Mouse (Mus musculus): ENCODE measurements around the gene Tubd1. TPM values are rescaled to one million over a fixed set of nuclear protein-coding genes. Genes with fewer than 3 reads are reported as not detected.
A peak's percentile ranks its signal among the peaks of the same experiment; 100 is the strongest.

Tubd1 gene
- polyA plus RNA-seq (2012; rRNA removed) (7.1 and 7.6 TPM in 2 replicates), polyA plus RNA-seq (2014; fragmentation: Nextera tagmentation; extraction: Ambion mirVana) (10.1 and 10.5 TPM in 2 replicates)

DNA sequence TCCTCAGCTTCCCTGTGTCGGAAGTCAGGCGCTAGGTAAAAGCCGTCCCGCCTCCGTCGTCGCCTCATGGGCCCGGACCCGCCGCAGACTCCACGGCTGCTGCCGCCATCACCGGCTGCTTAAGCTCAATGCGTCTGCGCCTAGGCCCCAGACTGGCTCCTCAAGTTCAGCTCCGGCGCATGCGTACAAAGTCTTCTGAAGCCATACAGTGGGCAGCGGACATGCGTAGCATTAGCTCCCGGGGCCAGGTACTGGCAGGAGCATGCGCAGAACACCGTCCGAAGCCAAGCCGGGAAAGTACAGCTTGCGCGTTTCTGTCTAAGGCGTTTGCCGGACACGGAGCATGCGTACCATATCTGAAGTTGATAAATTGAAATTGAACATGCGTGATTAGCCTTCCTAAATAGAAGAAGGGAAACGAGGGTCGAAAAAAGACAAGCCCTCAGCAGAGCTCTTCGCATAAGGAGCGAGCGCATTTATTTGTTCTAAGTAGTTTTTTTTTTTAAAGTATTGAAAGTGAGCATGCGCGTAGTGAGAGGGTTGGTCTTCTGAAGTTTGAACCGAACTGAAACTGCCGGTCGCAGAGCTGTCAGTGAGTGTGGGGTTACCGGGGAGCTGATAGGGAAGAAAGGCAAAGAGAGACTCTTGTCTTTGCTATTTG is at the start of gene Tubd1, which contains the start of gene Rps6kb1:
Gene Tubd1, plus strand, starts transcription at position 353 of the 661 bp plus-strand sequence.
Gene Rps6kb1, minus strand, starts transcription at position 167 of the 661 bp plus-strand sequence.
- Histone ChIP-seq H3K4me3 (replicated peaks; ENCODE audit: low read length) (peak within 1 kb of the TSS; percentile 94), H3K9me3 (ENCODE audit: control insufficient read depth, low read length) (no peaks in the 10 kb centered on the region), H3K9ac (ENCODE audit: low read depth, low read length, severe bottlenecking) (peak within 1 kb of the TSS; percentile 95), H3K36me3 (ENCODE audit: control insufficient read depth, insufficient read depth, low read length) (peaks cover 6% of the 10 kb centered on the region; the same call in 1 of the 2 replicates), H3K4me1 (ENCODE audit: control insufficient read depth, insufficient read depth, low read length) (peaks cover 6% of the 10 kb centered on the region), H3K4me2 (replicated peaks; ENCODE audit: low read depth, low read length, severe bottlenecking) (peak within 1 kb of the TSS; percentile 73), H3K27ac (replicated peaks; ENCODE audit: low read depth, low read length) (peak within 1 kb of the TSS; percentile 88), H3K27me3 (ENCODE audit: control insufficient read depth, insufficient read depth, low read length) (no peaks in the 10 kb centered on the region)
- DNase-seq (ENCODE audit: low spot score) (peak; percentile 99), ATAC-seq (ENCODE audit: low FRiP score, low read depth) (peak; percentile 97)
- peak; percentile 98 for TF ChIP-seq POLR2A (IDR thresholded peaks at IDR 0.05; ENCODE audit: borderline replicate concordance, extremely low read depth, insufficient read depth, insufficient read length)
- under 1% methylated on average over 43 of the region's 43 CpGs for WGBS

DNA sequence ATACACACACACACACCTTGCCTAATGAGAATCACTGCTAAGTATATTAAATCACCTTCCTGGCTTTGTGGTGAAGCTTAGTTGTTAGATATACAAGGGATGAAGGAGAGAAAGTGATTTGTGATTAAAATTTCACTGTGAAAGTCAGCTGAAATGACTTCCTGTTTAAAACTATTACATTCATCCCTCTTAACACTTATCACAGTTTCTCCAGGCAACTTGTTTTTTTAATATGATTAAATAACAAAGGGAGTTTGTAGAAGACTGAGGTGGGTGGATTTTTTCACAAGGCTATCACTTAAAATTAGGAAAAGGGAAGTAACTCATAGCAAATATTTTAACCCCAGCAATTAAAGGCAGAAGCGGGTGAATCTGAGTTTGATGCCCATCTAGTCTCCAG is 47.4 kb upstream of the Tubd1 start:
- TF ChIP-seq POLR2A (IDR thresholded peaks at IDR 0.05; ENCODE audit: borderline replicate concordance, extremely low read depth, insufficient read depth, insufficient read length) = no peak
- Histone ChIP-seq H3K9ac (ENCODE audit: low read depth, low read length, severe bottlenecking) (no peak overlapping the region), H3K4me3 (replicated peaks; ENCODE audit: low read length) (no peak overlapping the region), H3K27ac (replicated peaks; ENCODE audit: low read depth, low read length) (no peak overlapping the region), H3K4me1 (ENCODE audit: control insufficient read depth, insufficient read depth, low read length) (no peaks in the 10 kb centered on the region), H3K4me2 (replicated peaks; ENCODE audit: low read depth, low read length, severe bottlenecking) (no peak overlapping the region), H3K36me3 (ENCODE audit: control insufficient read depth, insufficient read depth, low read length) (peaks cover 55% of the 10 kb centered on the region), H3K27me3 (ENCODE audit: control insufficient read depth, insufficient read depth, low read length) (no peaks in the 10 kb centered on the region), H3K9me3 (ENCODE audit: control insufficient read depth, low read length) (no peaks in the 10 kb centered on the region)
- ATAC-seq (ENCODE audit: low FRiP score, low read depth) (no peak), DNase-seq (ENCODE audit: low spot score) (no peak)
- WGBS = 91% methylated on average over 1 of the region's 1 CpGs

DNA sequence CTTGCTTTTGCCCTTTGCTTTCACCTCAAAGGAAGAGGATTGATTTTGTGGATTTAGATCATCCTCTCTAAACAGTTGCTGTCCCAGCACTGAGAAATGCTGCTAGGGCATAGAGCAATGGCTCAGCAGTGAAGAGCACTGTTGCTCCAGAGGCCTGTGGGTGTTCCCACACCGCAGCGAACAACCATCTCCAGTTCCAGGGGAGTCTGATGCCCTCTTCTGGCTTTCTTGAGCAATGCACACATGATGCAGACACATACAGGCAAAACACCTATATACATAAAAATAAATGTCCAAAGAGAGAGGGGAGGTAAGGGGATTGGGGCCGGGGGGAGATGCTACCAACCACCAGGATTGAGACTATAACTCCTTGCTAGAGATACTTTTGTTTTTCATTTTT is 46.9 kb upstream of the Tubd1 start:
- TF ChIP-seq POLR2A (IDR thresholded peaks at IDR 0.05; ENCODE audit: borderline replicate concordance, extremely low read depth, insufficient read depth, insufficient read length) = no peak
- no peak for ATAC-seq (ENCODE audit: low FRiP score, low read depth)
- no peak for DNase-seq (ENCODE audit: low spot score)
- Histone ChIP-seq H3K27ac (replicated peaks; ENCODE audit: low read depth, low read length) (no peak overlapping the region), H3K27me3 (ENCODE audit: control insufficient read depth, insufficient read depth, low read length) (no peaks in the 10 kb centered on the region), H3K36me3 (ENCODE audit: control insufficient read depth, insufficient read depth, low read length) (peaks cover 55% of the 10 kb centered on the region), H3K9me3 (ENCODE audit: control insufficient read depth, low read length) (no peaks in the 10 kb centered on the region), H3K4me2 (replicated peaks; ENCODE audit: low read depth, low read length, severe bottlenecking) (no peak overlapping the region), H3K4me3 (replicated peaks; ENCODE audit: low read length) (no peak overlapping the region), H3K4me1 (ENCODE audit: control insufficient read depth, insufficient read depth, low read length) (no peaks in the 10 kb centered on the region), H3K9ac (ENCODE audit: low read depth, low read length, severe bottlenecking) (no peak overlapping the region)
- WGBS = 74% methylated on average over 3 of the region's 3 CpGs

DNA sequence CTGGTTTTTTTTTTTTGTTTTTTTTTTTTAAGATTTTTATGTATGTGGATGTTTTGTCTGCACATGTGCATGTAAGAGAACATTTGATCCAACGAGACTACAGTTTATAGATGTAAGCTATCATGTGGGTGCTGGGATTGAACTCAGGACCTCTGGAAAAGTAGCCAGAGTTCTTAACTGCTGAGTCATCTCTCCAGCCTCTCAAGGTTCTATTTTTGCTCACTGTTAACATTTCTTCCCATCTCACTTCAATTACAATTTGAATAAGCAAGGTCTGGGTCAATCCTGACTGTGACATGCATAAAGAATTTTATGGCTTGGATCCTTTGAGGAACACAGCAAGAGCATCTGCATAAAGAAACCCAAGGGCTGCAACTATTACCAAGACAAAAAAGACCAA is 44.0 kb upstream of the Tubd1 start:
- H3K36me3 ChIP-seq (ENCODE audit: control insufficient read depth, insufficient read depth, low read length) = peaks cover 58% of the 10 kb centered on the region
- H3K27me3 ChIP-seq (ENCODE audit: control insufficient read depth, insufficient read depth, low read length) = no peaks in the 10 kb centered on the region
- ATAC-seq (ENCODE audit: low FRiP score, low read depth) = no peak
- TF ChIP-seq POLR2A (IDR thresholded peaks at IDR 0.05; ENCODE audit: borderline replicate concordance, extremely low read depth, insufficient read depth, insufficient read length) = no peak
- no peak overlapping the region for H3K9ac ChIP-seq (ENCODE audit: low read depth, low read length, severe bottlenecking)
- no peaks in the 10 kb centered on the region for H3K4me1 ChIP-seq (ENCODE audit: control insufficient read depth, insufficient read depth, low read length)
- WGBS = 73% methylated on average over 1 of the region's 1 CpGs
- H3K9me3 ChIP-seq (ENCODE audit: control insufficient read depth, low read length) = no peaks in the 10 kb centered on the region
- H3K27ac ChIP-seq (replicated peaks; ENCODE audit: low read depth, low read length) = no peak overlapping the region
- H3K4me3 ChIP-seq (replicated peaks; ENCODE audit: low read length) = no peak overlapping the region
- H3K4me2 ChIP-seq (replicated peaks; ENCODE audit: low read depth, low read length, severe bottlenecking) = no peak overlapping the region
- no peak for DNase-seq (ENCODE audit: low spot score)

DNA sequence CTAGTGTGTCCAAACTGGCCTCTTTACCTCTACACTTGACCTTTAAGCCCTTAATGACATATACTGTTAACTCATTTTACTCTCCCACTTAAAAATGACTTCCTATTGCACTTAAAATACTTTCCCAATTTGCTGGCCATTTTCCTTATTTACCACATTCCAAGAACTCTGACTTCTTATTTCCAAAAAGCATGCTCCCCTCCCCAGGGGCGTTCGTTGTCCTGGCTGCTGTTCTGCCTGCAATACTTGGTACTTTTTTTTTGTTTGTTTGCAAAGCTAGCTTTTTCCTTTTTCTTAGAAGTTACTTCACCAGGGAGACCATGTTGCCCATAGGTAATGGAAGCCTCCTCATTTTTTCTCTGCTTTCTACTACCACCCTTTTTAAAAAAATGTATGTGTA is 41.7 kb upstream of the Tubd1 start:
- no peak for TF ChIP-seq POLR2A (IDR thresholded peaks at IDR 0.05; ENCODE audit: borderline replicate concordance, extremely low read depth, insufficient read depth, insufficient read length)
- Histone ChIP-seq H3K4me2 (replicated peaks; ENCODE audit: low read depth, low read length, severe bottlenecking) (no peak overlapping the region), H3K9me3 (ENCODE audit: control insufficient read depth, low read length) (no peaks in the 10 kb centered on the region), H3K4me1 (ENCODE audit: control insufficient read depth, insufficient read depth, low read length) (no peaks in the 10 kb centered on the region), H3K27ac (replicated peaks; ENCODE audit: low read depth, low read length) (no peak overlapping the region), H3K4me3 (replicated peaks; ENCODE audit: low read length) (no peak overlapping the region), H3K27me3 (ENCODE audit: control insufficient read depth, insufficient read depth, low read length) (no peaks in the 10 kb centered on the region), H3K36me3 (ENCODE audit: control insufficient read depth, insufficient read depth, low read length) (peaks cover 62% of the 10 kb centered on the region), H3K9ac (ENCODE audit: low read depth, low read length, severe bottlenecking) (no peak overlapping the region)
- ATAC-seq (ENCODE audit: low FRiP score, low read depth) (no peak), DNase-seq (ENCODE audit: low spot score) (no peak)
- 94% methylated on average over 2 of the region's 2 CpGs for WGBS
